Mouse (Mus musculus): ENCODE data around the gene Ripor2.

- TF ChIP-seq MAX (IDR thresholded peaks at IDR 0.05; ENCODE audit: low read length): no peak
- TF ChIP-seq ZMIZ1 (IDR thresholded peaks at IDR 0.05; ENCODE audit: low read depth, low read length): no peak
- no peak for TF ChIP-seq NRF1 (IDR thresholded peaks at IDR 0.05; ENCODE audit: low read depth, low read length)
- no peak for TF ChIP-seq NELFE (IDR thresholded peaks at IDR 0.05; ENCODE audit: low read depth, low read length)
- no peak for TF ChIP-seq MAFK (IDR thresholded peaks at IDR 0.05; ENCODE audit: insufficient replicate concordance, low read length)
- no peak for TF ChIP-seq MYC (IDR thresholded peaks at IDR 0.05; ENCODE audit: low read depth, low read length)
- TF ChIP-seq CTCF (conservative IDR thresholded peaks at IDR 0.05 in 1 of 2, IDR thresholded peaks at IDR 0.05 in 1 of 2; ENCODE audit: low read depth in 2 of 2, low read length in 2 of 2): no peak
- TF ChIP-seq POLR2A (IDR thresholded peaks at IDR 0.05; ENCODE audit: low read depth, low read length): no peak
- no peak for TF ChIP-seq IRF4 (IDR thresholded peaks at IDR 0.05; ENCODE audit: low read depth, low read length)
- TF ChIP-seq ZKSCAN1 (IDR thresholded peaks at IDR 0.05; ENCODE audit: borderline replicate concordance, low read depth, low read length): no peak
- TF ChIP-seq USF1 (IDR thresholded peaks at IDR 0.05; ENCODE audit: low read depth, low read length): no peak
- TF ChIP-seq TCF12 (IDR thresholded peaks at IDR 0.05; ENCODE audit: low read depth, low read length): no peak
Measured at GRCm38 (mm10) chr13:24588603-24589002, 6.6 kb downstream of the Ripor2 start.
